Mouse (Mus musculus) liver, adult 2 months (tissue): ENCODE results near the gene Slc46a1.

Experiments
- CTCF ChIP-seq: fragments of 200-500 bp; IDR thresholded peaks from 2 replicates; pipeline ENCODE4 v1.5.1; 2011; ENCODE audit warnings: low read depth, low read length, control low read depth
- POLR2A ChIP-seq: fragments of 200-500 bp; IDR thresholded peaks from 2 replicates; pipeline ENCODE4 v1.6.1; 2011; ENCODE audit warnings: low read length, control low read depth; ENCODE audit not compliant: insufficient read depth; ENCODE audit errors: extremely low read depth

DNA sequence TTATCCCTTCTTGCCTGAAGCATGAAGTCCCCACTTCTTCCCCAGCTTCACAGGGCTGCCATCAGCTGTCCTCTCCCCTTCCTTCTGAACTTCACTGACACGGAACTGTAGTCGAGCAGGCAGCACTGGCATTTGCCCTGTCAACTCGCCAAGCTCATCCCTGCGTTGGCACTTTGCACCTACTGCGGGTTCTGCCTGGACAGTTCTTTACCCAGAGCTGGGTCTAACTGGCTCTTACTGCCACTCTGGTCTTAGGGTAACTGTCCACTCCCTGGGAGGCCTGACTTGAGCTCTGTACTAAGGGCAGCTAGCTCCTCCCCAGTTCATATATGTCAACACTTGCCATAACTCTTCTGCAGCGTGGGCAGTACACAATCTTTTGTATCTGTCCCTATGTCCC is 48.6 kb upstream of the Slc46a1 start:
- no peak for TF ChIP-seq POLR2A
- no peak for TF ChIP-seq CTCF
